Mouse (Mus musculus): Measurements from ENCODE around the gene Rnf5.
A peak's percentile ranks its signal among the peaks of the same experiment; 100 is the strongest.

Rnf5 gene

GRCm38 (mm10) chr17:34585877-34586771, 17.4 kb downstream of the Rnf5 start:
- DNase-seq (ENCODE audit: low spot score), result no peak

GRCm38 (mm10) chr17:34585121-34585520, 18.4 kb downstream of the Rnf5 start:
- no peak for DNase-seq (ENCODE audit: low spot score)

GRCm38 (mm10) chr17:34583819-34584218, 19.7 kb downstream of the Rnf5 start:
- DNase-seq (ENCODE audit: low spot score), result no peak

GRCm38 (mm10) chr17:34583397-34583796, 20.1 kb downstream of the Rnf5 start:
- DNase-seq (ENCODE audit: low spot score), result no peak

GRCm38 (mm10) chr17:34582528-34582927, 21.0 kb downstream of the Rnf5 start:
- no peak for DNase-seq (ENCODE audit: low spot score)

DNA sequence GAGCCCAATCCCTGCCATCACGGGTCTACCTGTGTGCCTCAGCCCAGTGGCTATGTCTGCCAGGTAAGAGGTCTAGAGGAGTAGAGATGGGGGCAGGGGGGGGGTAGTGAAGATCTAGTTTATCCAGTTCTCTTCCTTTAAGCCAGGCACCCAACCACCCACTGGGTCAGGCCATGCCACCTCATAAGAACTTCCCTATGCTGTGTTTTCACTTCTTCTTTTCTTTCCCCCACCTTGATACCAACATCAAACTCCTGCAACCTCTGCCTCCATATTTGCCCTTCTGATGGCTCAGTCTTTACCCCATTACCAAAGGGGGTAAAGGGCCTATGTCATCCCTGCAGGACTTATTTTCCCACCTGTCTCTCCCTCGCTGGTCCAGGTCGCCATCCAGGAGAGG, 25.4 kb downstream of the Rnf5 start:
- no peak for DNase-seq (ENCODE audit: low spot score)

GRCm38 (mm10) chr17:34576577-34576976, 26.9 kb downstream of the Rnf5 start:
- DNase-seq (ENCODE audit: low spot score), result no peak

- DNase-seq (ENCODE audit: low spot score), result no peak
Observed at GRCm38 (mm10) chr17:34572361-34572760, 31.1 kb downstream of the Rnf5 start.

DNA sequence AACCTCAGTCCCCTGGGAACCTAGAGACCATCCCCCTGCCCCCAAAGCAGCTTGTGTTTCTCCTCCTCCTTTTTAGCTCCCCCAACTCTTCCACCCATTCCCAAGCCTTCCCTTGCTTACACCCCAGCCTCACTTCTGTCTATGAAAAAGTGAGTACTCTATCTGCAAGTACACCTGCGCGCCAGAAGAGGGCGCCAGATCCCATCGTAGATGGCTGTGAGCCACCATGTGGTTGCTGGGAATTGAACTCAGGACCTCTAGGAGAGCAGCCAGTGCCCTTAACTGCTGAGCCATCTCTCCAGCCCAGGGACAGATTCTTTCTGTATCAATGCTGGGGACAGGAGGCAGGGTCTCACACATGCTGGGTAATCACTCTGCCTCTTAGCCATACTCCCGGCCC, 31.6 kb downstream of the Rnf5 start:
- DNase-seq (ENCODE audit: low spot score), result no peak

DNA sequence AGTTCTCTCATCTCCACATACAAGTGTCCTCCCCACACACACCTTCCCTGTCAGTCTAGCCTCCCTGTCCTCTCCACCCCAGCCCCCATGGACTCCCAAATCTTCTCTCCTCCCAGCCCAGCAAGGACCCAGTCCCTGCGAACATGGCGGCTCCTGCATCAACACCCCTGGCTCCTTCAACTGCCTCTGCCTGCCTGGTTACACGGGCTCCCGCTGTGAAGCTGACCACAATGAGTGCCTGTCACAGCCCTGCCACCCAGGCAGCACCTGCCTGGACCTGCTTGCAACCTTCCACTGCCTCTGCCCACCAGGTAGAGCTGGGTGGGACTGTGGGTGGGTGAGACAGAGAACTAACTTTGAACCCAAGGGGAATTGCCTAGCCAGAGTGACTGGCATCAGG, 33.6 kb downstream of the Rnf5 start:
- no peak for DNase-seq (ENCODE audit: low spot score)

DNA sequence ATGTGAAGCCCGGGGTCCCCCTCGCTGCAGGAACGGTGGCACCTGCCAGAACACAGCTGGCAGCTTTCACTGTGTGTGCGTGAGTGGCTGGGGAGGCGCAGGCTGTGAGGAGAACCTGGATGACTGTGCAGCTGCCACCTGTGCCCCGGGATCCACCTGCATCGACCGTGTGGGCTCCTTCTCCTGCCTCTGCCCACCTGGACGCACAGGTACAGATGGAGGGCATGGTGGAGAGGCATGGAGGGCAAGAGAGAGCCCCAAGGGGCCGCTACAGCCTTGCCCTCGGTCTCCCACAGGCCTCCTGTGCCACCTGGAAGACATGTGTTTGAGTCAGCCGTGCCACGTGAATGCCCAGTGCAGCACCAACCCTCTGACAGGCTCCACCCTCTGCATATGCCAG, 35.1 kb downstream of the Rnf5 start:
- DNase-seq (ENCODE audit: low spot score), result no peak

- DNase-seq (ENCODE audit: low spot score), result no peak
Observed at GRCm38 (mm10) chr17:34567311-34567710, 36.2 kb downstream of the Rnf5 start.

DNA sequence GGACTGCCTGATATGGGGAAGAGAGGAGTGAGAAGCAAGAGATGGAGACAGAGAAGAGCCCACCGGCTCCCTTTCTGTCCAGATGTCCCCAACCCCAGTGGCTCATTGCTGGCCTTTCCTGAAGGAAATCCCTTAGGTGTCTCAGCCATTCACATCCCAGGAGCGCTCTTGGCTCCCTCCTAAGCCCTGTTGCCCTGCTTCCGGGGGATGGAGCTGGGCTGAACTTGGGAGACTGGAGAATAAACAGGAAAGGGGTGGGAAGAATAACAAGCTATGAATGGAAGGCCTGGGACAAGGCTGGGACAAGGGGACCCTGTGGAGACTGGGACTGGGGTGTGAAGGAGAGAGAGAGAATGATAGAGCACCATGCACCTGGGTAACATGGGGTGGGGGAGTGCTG, 38.7 kb downstream of the Rnf5 start:
- DNase-seq (ENCODE audit: low spot score), result no peak

DNA sequence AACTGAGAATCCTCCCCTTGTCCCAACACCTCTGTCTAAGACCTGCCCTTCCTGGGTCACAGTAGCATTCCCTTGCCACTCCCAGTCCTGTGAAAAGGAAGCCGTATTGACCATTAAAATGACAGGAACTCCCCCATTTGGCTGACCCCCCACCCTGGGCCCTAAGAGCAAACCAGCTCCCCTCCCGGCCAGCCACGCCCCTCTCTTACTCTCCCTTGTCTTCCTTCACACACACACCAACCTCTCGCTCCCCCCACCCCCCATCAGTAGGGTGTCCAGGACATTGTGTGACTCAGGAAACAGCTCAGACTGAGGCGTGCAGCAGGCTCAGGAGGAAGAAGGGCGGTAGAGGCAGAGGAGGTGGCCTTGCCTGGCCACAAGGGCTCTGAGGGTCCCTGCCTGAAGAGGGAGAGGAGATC, 39.5 kb downstream of the Rnf5 start, which contains the start of gene Notch4:
Notch4 (plus strand) TSS at position 266 of the 419 bp plus-strand sequence.
- DNase-seq (ENCODE audit: low spot score), result no peak

GRCm38 (mm10) chr17:34563354-34563753, 40.1 kb downstream of the Rnf5 start:
- no peak for DNase-seq (ENCODE audit: low spot score)

- no peak for DNase-seq (ENCODE audit: low spot score)
Observed at GRCm38 (mm10) chr17:34562595-34562994, 40.9 kb downstream of the Rnf5 start.

DNA sequence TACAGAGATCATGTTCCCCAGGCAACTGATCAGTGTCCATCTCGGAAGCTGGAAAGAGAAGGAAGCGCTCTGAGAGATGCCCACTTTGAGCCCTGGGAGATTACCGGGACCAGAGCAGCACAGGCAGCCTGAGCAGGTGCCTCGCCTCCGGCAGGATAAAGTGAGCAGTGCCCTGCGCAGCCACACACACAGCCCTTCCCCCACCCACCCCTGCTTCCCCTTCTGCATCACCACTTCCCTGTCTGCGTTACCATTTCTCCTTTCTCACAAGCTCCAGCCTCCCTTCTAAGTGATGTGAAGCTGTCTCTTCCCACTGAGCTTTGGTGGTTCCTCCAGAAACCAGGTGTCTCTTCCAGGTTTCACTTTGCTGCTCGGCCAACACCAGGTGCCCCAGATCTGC, 42.3 kb downstream of the Rnf5 start:
- DNase-seq (ENCODE audit: low spot score), result no peak

DNA sequence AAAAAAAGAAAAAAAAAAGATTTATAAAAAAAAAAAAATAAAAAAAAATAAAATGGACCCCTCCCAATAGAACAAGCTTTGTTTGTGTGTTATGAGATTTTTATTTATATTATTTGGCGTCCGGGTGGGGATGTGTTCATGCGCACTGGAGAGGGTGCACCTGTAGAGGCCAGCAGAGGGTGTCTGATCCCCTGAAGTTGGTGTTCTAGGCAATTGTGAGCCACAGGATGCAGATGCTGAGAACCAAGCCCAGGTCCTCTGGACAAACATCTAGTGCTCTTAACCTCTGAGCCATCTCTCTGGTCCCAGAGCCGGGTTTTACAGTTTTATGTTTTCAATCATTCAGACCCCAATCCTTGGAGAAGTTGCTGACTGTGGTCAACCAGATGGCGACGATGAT, 43.1 kb downstream of the Rnf5 start:
- no peak for DNase-seq (ENCODE audit: low spot score)

- peak; percentile 30 for DNase-seq (ENCODE audit: low spot score)
Observed at GRCm38 (mm10) chr17:34559895-34560294, 43.6 kb downstream of the Rnf5 start.

DNA sequence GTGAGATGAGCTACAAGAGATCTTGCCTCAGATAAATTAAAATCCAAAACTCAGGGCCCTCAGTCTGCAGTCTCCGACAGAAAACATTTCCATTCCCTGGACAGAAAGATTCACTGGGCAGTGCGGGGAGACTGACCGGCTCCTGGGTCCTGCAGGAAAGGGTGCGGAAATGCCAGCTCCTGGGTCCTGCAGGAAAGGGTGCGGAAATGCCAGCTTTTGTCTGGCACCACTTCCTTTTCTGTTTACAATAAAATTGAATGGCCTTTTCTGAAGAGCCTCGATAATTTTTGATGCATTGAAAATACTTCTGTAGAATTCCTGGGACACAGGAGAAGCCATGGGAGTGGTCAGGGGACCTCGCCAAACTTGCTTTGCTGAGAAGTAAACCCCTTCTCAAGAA, 44.4 kb downstream of the Rnf5 start:
- no peak for DNase-seq (ENCODE audit: low spot score)

GRCm38 (mm10) chr17:34557411-34557810, 46.1 kb downstream of the Rnf5 start:
- no peak for DNase-seq (ENCODE audit: low spot score)

GRCm38 (mm10) chr17:34556406-34556805, 47.1 kb downstream of the Rnf5 start:
- no peak for DNase-seq (ENCODE audit: low spot score)

DNA sequence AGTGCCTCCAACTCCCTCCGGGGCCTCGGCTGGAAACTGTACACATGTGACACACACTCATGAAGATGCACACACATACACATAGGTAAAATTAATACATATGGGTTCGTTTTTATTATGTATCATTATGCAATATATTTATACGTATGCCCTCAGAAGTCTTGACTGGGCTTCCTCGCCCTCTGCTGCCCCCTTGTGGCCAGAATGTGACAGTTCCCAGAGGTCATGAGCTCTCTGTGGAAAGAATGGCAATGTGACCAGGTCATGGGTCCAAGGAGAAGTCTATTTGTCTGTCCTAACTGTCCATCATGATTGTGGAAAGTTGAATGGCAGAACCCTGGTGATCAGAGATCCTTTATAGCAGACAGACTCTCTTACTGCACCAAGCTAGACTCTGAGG, 48.0 kb downstream of the Rnf5 start:
- peak; percentile 62 for DNase-seq (ENCODE audit: low spot score)
